Mouse (Mus musculus): ENCODE results near the gene Dars2.

- TF ChIP-seq CTCF (IDR thresholded peaks at IDR 0.05; ENCODE audit: extremely low read depth, insufficient read length, insufficient replicate concordance, low read depth, low read length): no peak
- no peak for TF ChIP-seq POLR2A (IDR thresholded peaks at IDR 0.05; ENCODE audit: low read depth, low read length)
These were observed 6.8 kb upstream of the Dars2 start for GRCm38 (mm10) chr1:161077243-161077642.

Measured in small intestine, adult 2 months (tissue).